Comparison of ENCODE assay signal across 8 mouse cellular contexts in genomic region chr9:20990861-20991260, GRCm38 (mm10). TPM values are rescaled to one million over a fixed set of nuclear protein-coding genes. Genes with fewer than 3 reads are reported as not detected.
A peak's percentile ranks its signal among the peaks of the same experiment; 100 is the strongest.
DNase-seq lines count a peak whose midpoint lies in the region; ATAC-seq and TF ChIP-seq lines count a peak whose summit lies in the region.

No protein-coding gene starts in this region.

- peaks cover 14% of the 10 kb centered on the region for H3K4me1 ChIP-seq in embryonic facial prominence, embryonic 10.5 days
- H3K4me1 ChIP-seq in kidney, adult 2 months (ENCODE audit: control insufficient read depth, insufficient read depth, low read length): peaks cover 5% of the 10 kb centered on the region; the same call in 1 of the 2 replicates
- H3K4me1 ChIP-seq in lung, embryonic 14.5 days (ENCODE audit: insufficient read depth): peaks cover 8% of the 10 kb centered on the region

- peak overlapping the region; percentile 42 for H3K4me2 ChIP-seq in lung, embryonic 14.5 days

- DNase-seq in cerebellum, postnatal 14 days: peak; percentile 31 to 37
- DNase-seq in cerebellum, adult 11 months: no peak
- peak; percentile 73 for DNase-seq in embryonic facial prominence, embryonic 10.5 days (ENCODE audit: low spot score)
- peak; percentile 76 for DNase-seq in kidney, adult 2 months
- DNase-seq in lung, embryonic 14.5 days: peak; percentile 84
- DNase-seq in MN1 (ENCODE audit: low spot score): no peak
- DNase-seq in cerebellum, adult 9-10 months: no peak

- H3K36me3 ChIP-seq in embryonic facial prominence, embryonic 10.5 days (replicated peaks): no peaks in the 10 kb centered on the region
- no peaks in the 10 kb centered on the region for H3K36me3 ChIP-seq in kidney, adult 2 months (ENCODE audit: control insufficient read depth, insufficient read depth, low read length)
- H3K36me3 ChIP-seq in lung, embryonic 14.5 days (ENCODE audit: insufficient read depth): no peaks in the 10 kb centered on the region

- peak overlapping the region; percentile 48 for H3K27ac ChIP-seq in embryonic facial prominence, embryonic 10.5 days (replicated peaks)
- H3K27ac ChIP-seq in kidney, adult 2 months (ENCODE audit: insufficient read depth, low read depth, low read length): no peak overlapping the region
- H3K27ac ChIP-seq in lung, embryonic 14.5 days (ENCODE audit: low read depth): peak overlapping the region; percentile 34; the same call in 1 of the 2 replicates

- WGBS in embryonic facial prominence, embryonic 10.5 days: 2% methylated on average over 10 of the region's 10 CpGs
- WGBS in kidney, adult 2 months: 9% methylated on average over 10 of the region's 10 CpGs
- 6% methylated on average over 10 of the region's 10 CpGs for WGBS in lung, embryonic 14.5 days

- no peak for ATAC-seq in lung, embryonic 14.5 days (ENCODE audit: insufficient read depth)
- no peak for ATAC-seq in inflammation-experienced regulatory T-cells, adult 6 months

- peak overlapping the region; percentile 40 for H3K4me3 ChIP-seq in embryonic facial prominence, embryonic 10.5 days
- H3K4me3 ChIP-seq in kidney, adult 2 months (ENCODE audit: insufficient read depth, low read depth, low read length): no peak overlapping the region
- no peak overlapping the region for H3K4me3 ChIP-seq in lung, embryonic 14.5 days (ENCODE audit: low read depth, low read length)

- 0 out of 2 replicates have a peak overlapping the region, but pooled peaks have one; percentile 3 for H3K9ac ChIP-seq in lung, embryonic 14.5 days

- peaks cover 15% of the 10 kb centered on the region; the same call in 1 of the 2 replicates for H3K27me3 ChIP-seq in embryonic facial prominence, embryonic 10.5 days (replicated peaks; ENCODE audit: low read depth, poor library complexity, severe bottlenecking)
- H3K27me3 ChIP-seq in kidney, adult 2 months (replicated peaks; ENCODE audit: control insufficient read depth, insufficient read depth, low read length): no peaks in the 10 kb centered on the region
- H3K27me3 ChIP-seq in lung, embryonic 14.5 days (ENCODE audit: insufficient read depth, low read length): no peaks in the 10 kb centered on the region

- TF ChIP-seq CTCF in kidney, adult 2 months (conservative IDR thresholded peaks at IDR 0.05; ENCODE audit: insufficient read depth, insufficient read length, low read depth, low read length): no peak
- no peak for TF ChIP-seq CTCF in lung, embryonic 14.5 days (IDR thresholded peaks at IDR 0.05; ENCODE audit: low read depth)

- no peak for TF ChIP-seq POLR2A in kidney, adult 2 months (IDR thresholded peaks at IDR 0.05; ENCODE audit: low read depth, low read length)

- no peaks in the 10 kb centered on the region for H3K9me3 ChIP-seq in embryonic facial prominence, embryonic 10.5 days
- H3K9me3 ChIP-seq in lung, embryonic 14.5 days (ENCODE audit: low read depth, low read length): no peaks in the 10 kb centered on the region

RNA-seq across cellular contexts. Expression of gene Mrpl4, which starts 11.7 kb away (rescaled TPM):
- polyA plus RNA-seq in embryonic facial prominence, embryonic 10.5 days (2016; fragmentation: Nextera tagmentation; extraction: Ambion mirVana): 154 and 161 TPM in 2 replicates
- polyA plus RNA-seq in kidney, adult 2 months (2012; rRNA removed): 175 and 213 TPM in 2 replicates
- polyA plus RNA-seq in lung, embryonic 14.5 days (2014; fragmentation: Nextera tagmentation; extraction: Ambion mirVana): 156 and 166 TPM in 2 replicates
- polyA plus RNA-seq in inflammation-experienced regulatory T-cells, adult 6 months (2017; shearing (Covaris generic)): 100 to 1,000 TPM in 2 of 3 experiments, 10 to 100 TPM in 1; 95.6 to 122 (median 112) TPM

RNA-seq across cellular contexts. Expression of gene S1pr2, which starts 14.3 kb away (rescaled TPM):
- polyA plus RNA-seq in embryonic facial prominence, embryonic 10.5 days (2016; fragmentation: Nextera tagmentation; extraction: Ambion mirVana): 38.2 and 42.8 TPM in 2 replicates
- polyA plus RNA-seq in kidney, adult 2 months (2012; rRNA removed): 3.5 and 4.0 TPM in 2 replicates
- polyA plus RNA-seq in lung, embryonic 14.5 days (2014; fragmentation: Nextera tagmentation; extraction: Ambion mirVana): 58.0 and 62.3 TPM in 2 replicates
- polyA plus RNA-seq in inflammation-experienced regulatory T-cells, adult 6 months (2017; shearing (Covaris generic)): 1 to 10 TPM; 5.1 to 6.4 (median 5.9) TPM

RNA-seq across cellular contexts. Expression of gene Icam1, which starts 24.9 kb away (rescaled TPM):
- 5.9 and 6.0 TPM in 2 replicates for polyA plus RNA-seq in embryonic facial prominence, embryonic 10.5 days (2016; fragmentation: Nextera tagmentation; extraction: Ambion mirVana)
- polyA plus RNA-seq in kidney, adult 2 months (2012; rRNA removed): 23.4 and 25.9 TPM in 2 replicates
- 33.6 and 41.5 TPM in 2 replicates for polyA plus RNA-seq in lung, embryonic 14.5 days (2014; fragmentation: Nextera tagmentation; extraction: Ambion mirVana)
- 10 to 100 TPM; 50.8 to 92.7 (median 68.9) TPM for polyA plus RNA-seq in inflammation-experienced regulatory T-cells, adult 6 months (2017; shearing (Covaris generic))

RNA-seq across cellular contexts. Expression of gene Dnmt1, which starts 31.2 kb away (rescaled TPM):
- polyA plus RNA-seq in embryonic facial prominence, embryonic 10.5 days (2016; fragmentation: Nextera tagmentation; extraction: Ambion mirVana): 168 and 176 TPM in 2 replicates
- 12.1 and 12.5 TPM in 2 replicates for polyA plus RNA-seq in kidney, adult 2 months (2012; rRNA removed)
- 77.0 and 82.1 TPM in 2 replicates for polyA plus RNA-seq in lung, embryonic 14.5 days (2014; fragmentation: Nextera tagmentation; extraction: Ambion mirVana)
- polyA plus RNA-seq in inflammation-experienced regulatory T-cells, adult 6 months (2017; shearing (Covaris generic)): 10 to 100 TPM; 41.0 to 78.9 (median 43.9) TPM

RNA-seq across cellular contexts. Expression of gene Icam4, which starts 38.3 kb away (rescaled TPM):
- polyA plus RNA-seq in embryonic facial prominence, embryonic 10.5 days (2016; fragmentation: Nextera tagmentation; extraction: Ambion mirVana): 3.8 and 5.1 TPM in 2 replicates
- polyA plus RNA-seq in kidney, adult 2 months (2012; rRNA removed): 1.2 and 1.4 TPM in 2 replicates
- 1.5 TPM in 2 replicates for polyA plus RNA-seq in lung, embryonic 14.5 days (2014; fragmentation: Nextera tagmentation; extraction: Ambion mirVana)
- polyA plus RNA-seq in inflammation-experienced regulatory T-cells, adult 6 months (2017; shearing (Covaris generic)): 1 to 10 TPM; 1.6 to 6.3 (median 3.1) TPM

Comparison
In these comparisons a context has a peak if more than half of its experiments do, and no peak if none do; other contexts are left out.
1. DNase-seq: peak in cerebellum, postnatal 14 days (2 of 2), embryonic facial prominence, embryonic 10.5 days (single experiment), kidney, adult 2 months (single experiment) and lung, embryonic 14.5 days (single experiment); none in cerebellum, adult 11 months (single experiment), MN1 (single experiment) and cerebellum, adult 9-10 months (single experiment).